In genomic region chr17:30267432-30267973, GRCm38 (mm10) we compare ENCODE assay signal across 13 mouse cellular contexts.
"Had no signal": no experiment of that assay in that cellular context is flagged by ENCODE, and none has a peak within 500 bp of the region (broad histone marks: within the 10 kb centered on the region; RNA-seq: fewer than 3 reads in every experiment).

No protein-coding gene starts in this region.

- ATAC-seq: liver, embryonic 12.5 days had no signal

- H3K9me3 ChIP-seq: limb, embryonic 15.5 days; liver, embryonic 12.5 days; lung, embryonic 15.5 days; midbrain, embryonic 10.5 days; neural tube, embryonic 15.5 days had no signal

- H3K36me3 ChIP-seq: liver, embryonic 12.5 days; lung, embryonic 15.5 days had no signal

- H3K4me2 ChIP-seq: limb, embryonic 15.5 days; liver, embryonic 12.5 days; lung, embryonic 15.5 days; neural tube, embryonic 15.5 days had no signal

- H3K9ac ChIP-seq: limb, embryonic 15.5 days; liver, embryonic 12.5 days; lung, embryonic 15.5 days; neural tube, embryonic 15.5 days had no signal

- H3K4me1 ChIP-seq: lung, embryonic 15.5 days had no signal

- H3K27ac ChIP-seq: limb, embryonic 15.5 days; liver, embryonic 12.5 days; lung, embryonic 15.5 days; midbrain, embryonic 10.5 days; neural tube, embryonic 15.5 days had no signal

- DNase-seq: kidney, postnatal 25 days; layer of hippocampus, adult 9-11 months; layer of hippocampus, postnatal 36 days; midbrain, embryonic 14.5 days; right cerebral cortex, adult 18-20 months; right cerebral cortex, postnatal 25 days; thymus, postnatal 36 days had no signal

- H3K27me3 ChIP-seq: limb, embryonic 15.5 days; liver, embryonic 12.5 days; lung, embryonic 15.5 days; neural tube, embryonic 15.5 days had no signal

- H3K4me3 ChIP-seq: limb, embryonic 15.5 days; liver, embryonic 12.5 days; lung, embryonic 15.5 days; midbrain, embryonic 10.5 days; myocyte; neural tube, embryonic 15.5 days had no signal
